Mouse (Mus musculus) embryo, embryonic 9.5 days (tissue): ENCODE data around the gene Olfr1385.
"Not testable (repeated sequence)": the region's sequence is repeated elsewhere in the genome, so short reads cannot be mapped to it uniquely, and the experiment has no call there.

Source experiments
- DNase-seq: peaks from one replicate; pipeline ENCODE4 v3.0.0-alpha.2; 2017; ENCODE audit errors: extremely low spot score

Gene Olfr1385

DNA sequence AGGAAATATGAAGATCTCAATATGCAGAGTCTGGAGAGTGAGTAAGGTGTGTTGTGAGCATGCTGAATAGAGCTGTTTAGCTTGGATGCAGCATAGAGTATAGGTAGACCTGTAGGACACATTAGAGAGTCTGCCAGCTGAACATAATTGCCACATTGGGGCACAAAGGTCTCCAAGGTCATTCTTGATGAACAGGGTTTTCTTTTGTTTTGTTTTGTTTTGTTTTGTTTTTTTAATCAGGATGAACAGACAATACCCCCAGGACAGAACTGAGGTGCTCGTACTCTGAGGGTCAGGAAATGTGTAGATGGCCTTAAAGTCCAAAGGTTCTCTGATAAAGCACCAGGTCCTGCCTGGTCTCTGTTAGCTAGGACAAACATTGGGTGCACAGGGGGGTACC is at the start of gene Olfr1385:
TSS of gene Olfr1385 (plus strand) at position 301 of the 400 bp plus-strand sequence.
- DNase-seq = not testable (repeated sequence)

DNA sequence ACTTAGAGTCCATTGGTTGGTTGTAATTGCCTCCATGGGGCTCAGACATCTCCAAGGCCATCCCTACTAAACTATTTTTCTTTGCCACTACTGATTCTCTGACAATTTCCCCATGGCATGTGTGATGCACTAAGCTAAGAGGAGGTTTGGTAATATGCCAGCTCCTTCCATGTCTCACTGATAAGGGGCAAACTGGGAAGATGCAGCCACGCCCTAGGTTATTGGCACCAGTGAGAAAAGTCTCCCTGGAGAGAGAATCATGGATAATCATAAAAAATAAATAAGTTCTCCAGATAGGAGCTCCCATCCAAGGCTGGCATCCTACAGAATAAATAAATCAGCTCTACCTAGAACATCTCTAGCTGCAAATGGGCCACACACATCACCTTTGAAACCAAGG is 33.8 kb upstream of the Olfr1385 start, which contains the start of gene Olfr1387:
TSS of gene Olfr1387 (plus strand) at position 301 of the 400 bp plus-strand sequence.
- DNase-seq = no peak

GRCm38 (mm10) chr11:49464746-49465145 is 24.1 kb upstream of the Olfr1385 start, which contains the start of gene Olfr1386:
Gene Olfr1386, plus strand, starts transcription at chr11:49465046.
- DNase-seq = not testable (repeated sequence)

- no peak for DNase-seq
These were observed 2.9 kb upstream of the Olfr1385 start for GRCm38 (mm10) chr11:49485973-49486372.

DNA sequence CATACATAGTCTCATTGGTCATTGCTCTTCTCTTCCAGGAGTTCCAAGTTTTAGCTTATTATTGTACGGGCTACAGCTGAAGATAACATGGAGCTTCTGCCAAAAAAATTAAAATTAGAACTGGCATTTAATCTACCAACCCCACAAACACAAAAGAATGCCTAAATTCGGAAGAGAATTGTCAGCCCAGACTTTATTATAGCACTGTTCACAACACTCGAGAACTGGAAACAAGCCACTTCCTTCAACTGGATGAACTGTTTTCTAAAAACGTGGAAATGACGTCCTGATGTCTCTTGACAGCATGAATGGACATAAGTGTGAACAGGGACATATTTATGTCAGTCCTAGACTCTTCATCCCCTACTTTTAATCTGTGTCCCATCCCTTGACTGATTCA is 29.2 kb downstream of the Olfr1385 start:
- no peak for DNase-seq

DNA sequence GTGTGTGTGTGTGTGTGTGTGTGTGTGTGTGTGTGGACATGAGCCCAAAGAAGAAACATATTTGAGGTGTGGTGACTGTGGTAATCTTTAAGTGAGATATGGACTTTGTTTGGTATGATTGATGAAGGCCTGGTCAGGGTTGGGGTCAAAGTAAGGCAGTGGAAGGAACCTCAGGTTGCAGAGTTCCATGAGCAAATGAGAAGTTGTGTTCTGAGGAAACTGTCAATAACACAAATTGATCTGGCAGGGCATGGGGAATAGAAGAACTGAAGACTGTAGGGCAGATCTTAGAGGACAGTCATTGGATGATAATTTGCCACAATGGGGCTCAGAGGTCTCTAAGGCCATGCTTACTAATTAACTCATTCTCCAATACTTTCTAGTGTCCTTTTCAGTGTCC is 30.5 kb downstream of the Olfr1385 start, which contains the start of gene Olfr1383:
TSS of gene Olfr1383 (plus strand) at position 301 of the 400 bp plus-strand sequence.
- DNase-seq = no peak

- no peak for DNase-seq
These were observed 39.1 kb downstream of the Olfr1385 start, which contains the start of gene Olfr1382 for GRCm38 (mm10) chr11:49527947-49528346. Gene Olfr1382, plus strand, starts transcription at chr11:49528247.

DNA sequence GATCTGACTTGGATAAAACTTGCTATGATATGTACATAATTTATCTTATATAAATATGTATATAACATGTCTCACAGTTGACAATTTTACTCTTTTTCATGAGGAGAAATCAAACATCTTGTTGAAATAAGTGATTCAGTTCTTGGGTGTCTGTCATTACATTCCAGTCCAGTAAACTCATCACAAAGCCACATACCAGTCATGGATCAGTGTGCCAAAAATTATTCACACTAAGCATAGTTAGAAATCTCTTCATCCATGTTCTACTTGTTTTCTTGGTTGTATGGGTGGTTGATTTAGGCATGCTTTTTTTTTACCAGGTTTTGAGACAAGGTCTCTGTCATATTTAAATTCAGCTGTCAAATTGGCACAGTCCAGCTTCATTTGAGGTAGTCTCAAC is 43.9 kb downstream of the Olfr1385 start:
- no peak for DNase-seq

GRCm38 (mm10) chr11:49536631-49537030 is 47.8 kb downstream of the Olfr1385 start:
- DNase-seq = not testable (repeated sequence)

DNA sequence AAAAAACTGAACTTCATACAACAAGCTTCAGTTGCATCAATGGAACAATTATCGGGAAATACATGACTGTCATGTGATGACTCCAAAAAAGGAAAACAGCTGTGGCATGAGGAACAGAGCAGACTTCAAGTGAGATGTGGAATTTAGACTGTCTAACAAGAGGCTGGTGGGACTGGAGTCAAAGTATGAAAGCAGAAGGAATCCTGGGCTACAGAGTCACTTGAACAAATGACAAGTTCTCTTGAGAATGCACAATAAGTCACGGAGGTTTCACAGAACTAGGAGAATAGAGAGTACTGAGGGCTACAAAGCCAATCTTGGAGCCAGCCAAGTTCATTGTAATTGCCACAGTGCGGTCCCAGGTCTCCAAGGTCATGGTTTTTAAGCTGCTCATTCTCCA is 54.3 kb downstream of the Olfr1385 start, which contains the start of gene Olfr1381:
TSS of gene Olfr1381 (plus strand) at position 301 of the 400 bp plus-strand sequence.
- not testable (repeated sequence) for DNase-seq
